Mouse (Mus musculus) hindbrain, embryonic 12.5 days (tissue): ENCODE measurements around the gene Nisch. TPM values are rescaled to one million over a fixed set of nuclear protein-coding genes. Genes with fewer than 3 reads are reported as not detected.
A peak's percentile ranks its signal among the peaks of the same experiment; 100 is the strongest.

Experiments used
- ATAC-seq: fragments of 200-750 bp; cut with Nextera tagmentation; 2 replicates; pipeline ENCODE4 v1.8.0; 2017; ENCODE audit warnings: moderate TSS enrichment; ENCODE audit not compliant: low FRiP score
- H3K27ac ChIP-seq: fragments of 300-500 bp; sonication (generic); 2 replicates; pipeline ENCODE4 v1.5.1; 2016; ENCODE audit warnings: mild to moderate bottlenecking
- H3K27me3 ChIP-seq: fragments of 300-500 bp; sonication (generic); 2 replicates; pipeline ENCODE4 v1.6.1; 2016; ENCODE audit warnings: mild to moderate bottlenecking
- H3K36me3 ChIP-seq: fragments of 300-500 bp; sonication (generic); 2 replicates; pipeline ENCODE4 v1.6.1; 2016; ENCODE audit warnings: mild to moderate bottlenecking
- H3K4me1 ChIP-seq: fragments of 300-500 bp; sonication (generic); 2 replicates; pipeline ENCODE4 v1.6.1; 2016
- H3K4me2 ChIP-seq: fragments of 300-500 bp; sonication (generic); replicated peaks from 2 replicates; pipeline ENCODE4 v1.6.1; 2016; ENCODE audit warnings: mild to moderate bottlenecking
- H3K4me3 ChIP-seq: fragments of 300-500 bp; sonication (generic); 2 replicates; pipeline ENCODE4 v1.5.1; 2016; ENCODE audit warnings: mild to moderate bottlenecking
- H3K9ac ChIP-seq: fragments of 300-500 bp; sonication (generic); 2 replicates; pipeline ENCODE4 v1.6.1; 2016; ENCODE audit warnings: mild to moderate bottlenecking, moderate library complexity
- H3K9me3 ChIP-seq: fragments of 300-500 bp; sonication (generic); replicated peaks from 2 replicates; pipeline ENCODE4 v1.6.1; 2016; ENCODE audit warnings: mild to moderate bottlenecking
- WGBS: fragments of 180-500 bp; shearing (Covaris S2); methylation state at CpG from one replicate; pipeline ENCODE4 v1.1.7; 2016; 5-methylcytosine and 5-hydroxymethylcytosine counted together
- polyA plus RNA-seq: library from polyadenylated mRNA; unstranded; fragments of >200 nt; fragmentation: Nextera tagmentation; extraction: Ambion mirVana; gene quantifications from 2 replicates; pipeline ENCODE4 v1.2.1, GENCODE M21; 2016

The Nisch gene
- polyA plus RNA-seq, 1 experiment from 2014 or later: 474 TPM

GRCm38 (mm10) chr14:31138897-31139429, 77.8 kb downstream of the Nisch start:
- ATAC-seq: no peak
- no peak overlapping the region for H3K4me3 ChIP-seq
- no peak overlapping the region for H3K9ac ChIP-seq
- H3K9me3 ChIP-seq: no peaks in the 10 kb centered on the region
- H3K27me3 ChIP-seq: no peaks in the 10 kb centered on the region
- H3K4me1 ChIP-seq: peaks cover 6% of the 10 kb centered on the region; the same call in 1 of the 2 replicates
- H3K36me3 ChIP-seq: peaks cover 89% of the 10 kb centered on the region
- no peak overlapping the region for H3K27ac ChIP-seq
- WGBS: 95% methylated on average over 9 of the region's 9 CpGs
- no peak overlapping the region for H3K4me2 ChIP-seq

- peaks cover 87% of the 10 kb centered on the region for H3K36me3 ChIP-seq
- H3K4me3 ChIP-seq: no peak overlapping the region
- no peak overlapping the region for H3K9ac ChIP-seq
- H3K27ac ChIP-seq: no peak overlapping the region
- H3K4me1 ChIP-seq: peaks cover 11% of the 10 kb centered on the region
- ATAC-seq: no peak
- WGBS: 87% methylated on average over 20 of the region's 35 CpGs
- H3K27me3 ChIP-seq: no peaks in the 10 kb centered on the region
- H3K9me3 ChIP-seq: no peaks in the 10 kb centered on the region
- no peak overlapping the region for H3K4me2 ChIP-seq
Measured at GRCm38 (mm10) chr14:31138219-31138896, 78.4 kb downstream of the Nisch start.

GRCm38 (mm10) chr14:31137791-31138190, 79.0 kb downstream of the Nisch start:
- H3K9me3 ChIP-seq: no peaks in the 10 kb centered on the region
- peaks cover 16% of the 10 kb centered on the region for H3K4me1 ChIP-seq
- ATAC-seq: no peak
- H3K9ac ChIP-seq: no peak overlapping the region
- H3K36me3 ChIP-seq: peaks cover 82% of the 10 kb centered on the region
- H3K4me3 ChIP-seq: no peak overlapping the region
- WGBS: 77% methylated on average over 11 of the region's 11 CpGs
- no peak overlapping the region for H3K27ac ChIP-seq
- H3K4me2 ChIP-seq: no peak overlapping the region
- no peaks in the 10 kb centered on the region for H3K27me3 ChIP-seq

- Histone ChIP-seq H3K27ac (no peak overlapping the region), H3K9ac (no peak overlapping the region), H3K4me1 (peaks cover 22% of the 10 kb centered on the region), H3K27me3 (no peaks in the 10 kb centered on the region), H3K4me3 (no peak overlapping the region), H3K4me2 (no peak overlapping the region), H3K36me3 (peaks cover 79% of the 10 kb centered on the region), H3K9me3 (no peaks in the 10 kb centered on the region)
- WGBS: 85% methylated on average over 10 of the region's 10 CpGs
- ATAC-seq: no peak
Measured at GRCm38 (mm10) chr14:31137281-31137595, 79.5 kb downstream of the Nisch start.

GRCm38 (mm10) chr14:31136411-31137280, 80.1 kb downstream of the Nisch start:
- Histone ChIP-seq H3K9ac (no peak overlapping the region), H3K27ac (no peak overlapping the region), H3K4me3 (no peak overlapping the region), H3K27me3 (no peaks in the 10 kb centered on the region), H3K4me2 (no peak overlapping the region), H3K9me3 (no peaks in the 10 kb centered on the region), H3K4me1 (peaks cover 28% of the 10 kb centered on the region), H3K36me3 (peaks cover 73% of the 10 kb centered on the region)
- 93% methylated on average over 26 of the region's 26 CpGs for WGBS
- ATAC-seq: no peak

GRCm38 (mm10) chr14:31135495-31136410, 81.0 kb downstream of the Nisch start:
- Histone ChIP-seq H3K4me3 (no peak overlapping the region), H3K9me3 (no peaks in the 10 kb centered on the region), H3K27ac (no peak overlapping the region), H3K4me2 (no peak overlapping the region), H3K4me1 (peaks cover 28% of the 10 kb centered on the region), H3K27me3 (no peaks in the 10 kb centered on the region), H3K9ac (no peak overlapping the region), H3K36me3 (peaks cover 64% of the 10 kb centered on the region)
- 95% methylated on average over 34 of the region's 34 CpGs for WGBS
- no peak for ATAC-seq

- Histone ChIP-seq H3K36me3 (peaks cover 49% of the 10 kb centered on the region), H3K9ac (no peak overlapping the region), H3K9me3 (no peaks in the 10 kb centered on the region), H3K4me2 (no peak overlapping the region), H3K4me1 (peaks cover 38% of the 10 kb centered on the region), H3K27me3 (no peaks in the 10 kb centered on the region), H3K4me3 (no peak overlapping the region), H3K27ac (no peak overlapping the region)
- no peak for ATAC-seq
- WGBS: 93% methylated on average over 25 of the region's 25 CpGs
Measured at GRCm38 (mm10) chr14:31134015-31135000, 82.4 kb downstream of the Nisch start.

- WGBS: 77% methylated on average over 11 of the region's 11 CpGs
- H3K4me3 ChIP-seq: no peak overlapping the region
- H3K9ac ChIP-seq: peak overlapping the region; percentile 32; the same call in 1 of the 2 replicates
- peaks cover 38% of the 10 kb centered on the region for H3K36me3 ChIP-seq
- no peak overlapping the region for H3K27ac ChIP-seq
- ATAC-seq: no peak
- H3K9me3 ChIP-seq: no peaks in the 10 kb centered on the region
- peaks cover 38% of the 10 kb centered on the region for H3K4me1 ChIP-seq
- H3K4me2 ChIP-seq: peak overlapping the region; percentile 89
- H3K27me3 ChIP-seq: no peaks in the 10 kb centered on the region
Measured at GRCm38 (mm10) chr14:31133023-31133665, 83.6 kb downstream of the Nisch start.

GRCm38 (mm10) chr14:31132491-31132975, 84.2 kb downstream of the Nisch start:
- Histone ChIP-seq H3K36me3 (peaks cover 32% of the 10 kb centered on the region), H3K4me2 (peak overlapping the region; percentile 89), H3K4me1 (peaks cover 38% of the 10 kb centered on the region), H3K9ac (peak overlapping the region; percentile 94), H3K4me3 (peak overlapping the region; percentile 86), H3K27me3 (no peaks in the 10 kb centered on the region), H3K27ac (no peak overlapping the region), H3K9me3 (no peaks in the 10 kb centered on the region)
- 86% methylated on average over 7 of the region's 7 CpGs for WGBS
- no peak for ATAC-seq

GRCm38 (mm10) chr14:31132031-31132430, 84.7 kb downstream of the Nisch start:
- H3K36me3 ChIP-seq: peaks cover 26% of the 10 kb centered on the region
- peak overlapping the region; percentile 94 for H3K9ac ChIP-seq
- peak overlapping the region; percentile 89 for H3K4me2 ChIP-seq
- WGBS: 7% methylated on average over 6 of the region's 6 CpGs
- H3K9me3 ChIP-seq: no peaks in the 10 kb centered on the region
- no peak for ATAC-seq
- no peaks in the 10 kb centered on the region for H3K27me3 ChIP-seq
- H3K4me3 ChIP-seq: peak overlapping the region; percentile 86
- peaks cover 43% of the 10 kb centered on the region for H3K4me1 ChIP-seq
- peak overlapping the region; percentile 40; the same call in 1 of the 2 replicates for H3K27ac ChIP-seq
